Comparison of ENCODE assay signal across 7 mouse cellular contexts in genomic region chr6:57859043-57860042, GRCm38 (mm10). TPM values are rescaled to one million over a fixed set of nuclear protein-coding genes. Genes with fewer than 3 reads are reported as not detected.
DNase-seq lines count a peak whose midpoint lies in the region; ATAC-seq lines count a peak whose summit lies in the region.

No protein-coding gene starts in this region.

- H3K9me3 ChIP-seq in embryonic facial prominence, embryonic 14.5 days (ENCODE audit: control insufficient read depth, low read length) = no peaks in the 10 kb centered on the region
- no peaks in the 10 kb centered on the region for H3K9me3 ChIP-seq in hindbrain, embryonic 10.5 days

- H3K27me3 ChIP-seq in embryonic facial prominence, embryonic 14.5 days (replicated peaks; ENCODE audit: control insufficient read depth, insufficient read depth, low read length) = no peaks in the 10 kb centered on the region
- H3K27me3 ChIP-seq in hindbrain, embryonic 10.5 days (ENCODE audit: insufficient read depth, poor library complexity, severe bottlenecking) = no peaks in the 10 kb centered on the region

- H3K27ac ChIP-seq in embryonic facial prominence, embryonic 14.5 days (replicated peaks; ENCODE audit: low read depth, low read length) = no peak overlapping the region
- no peak overlapping the region for H3K27ac ChIP-seq in hindbrain, embryonic 10.5 days

- no peaks in the 10 kb centered on the region for H3K4me1 ChIP-seq in embryonic facial prominence, embryonic 14.5 days (ENCODE audit: control insufficient read depth, insufficient read depth, low read length)
- H3K4me1 ChIP-seq in hindbrain, embryonic 10.5 days (replicated peaks) = no peaks in the 10 kb centered on the region

- H3K4me2 ChIP-seq in embryonic facial prominence, embryonic 14.5 days (ENCODE audit: low read depth, low read length) = no peak overlapping the region

- DNase-seq in T-cell, adult 2 months (ENCODE audit: low spot score) = peak; percentile 46
- peak; percentile 67 for DNase-seq in embryonic facial prominence, embryonic 14.5 days (ENCODE audit: low spot score)
- peak; percentile 29 for DNase-seq in hindbrain, embryonic 10.5 days (ENCODE audit: low spot score)
- DNase-seq in layer of hippocampus, adult 9-10 months (ENCODE audit: low spot score) = peak; percentile 49
- peak; percentile 32 for DNase-seq in lung, postnatal 25 days (ENCODE audit: low spot score)
- DNase-seq in right cerebral cortex, adult 2 months (ENCODE audit: low spot score in 2 of 2) = peak; percentile 33 to 41

- ATAC-seq in CD4-positive, CD25-positive, alpha-beta regulatory T cell, adult 4 months = peak; percentile 95
- 0 out of 2 replicates have a peak, but pooled peaks have one; percentile 55 for ATAC-seq in embryonic facial prominence, embryonic 14.5 days (ENCODE audit: low read depth)

- H3K9ac ChIP-seq in embryonic facial prominence, embryonic 14.5 days (ENCODE audit: low read depth, low read length) = no peak overlapping the region

- H3K4me3 ChIP-seq in embryonic facial prominence, embryonic 14.5 days (ENCODE audit: low read depth, low read length) = no peak overlapping the region
- H3K4me3 ChIP-seq in hindbrain, embryonic 10.5 days = no peak overlapping the region

- H3K36me3 ChIP-seq in embryonic facial prominence, embryonic 14.5 days (ENCODE audit: control insufficient read depth, insufficient read depth, low read length) = no peaks in the 10 kb centered on the region
- H3K36me3 ChIP-seq in hindbrain, embryonic 10.5 days = no peaks in the 10 kb centered on the region

- WGBS in embryonic facial prominence, embryonic 14.5 days = 52% methylated on average over 6 of the region's 6 CpGs
- 58% methylated on average over 6 of the region's 6 CpGs for WGBS in hindbrain, embryonic 10.5 days

RNA-seq across cellular contexts. Expression of gene Vmn1r21, which starts 9.2 kb away (rescaled TPM):
- polyA plus RNA-seq in CD4-positive, CD25-positive, alpha-beta regulatory T cell, adult 4 months (2017; shearing (Covaris generic)) = not detected
- polyA plus RNA-seq in embryonic facial prominence, embryonic 14.5 days (2014; fragmentation: Nextera tagmentation; extraction: Ambion mirVana) = not detected in 2 replicates
- polyA plus RNA-seq in hindbrain, embryonic 10.5 days (2016; fragmentation: Nextera tagmentation; extraction: Ambion mirVana) = not detected in 2 replicates

RNA-seq across cellular contexts. Expression of gene Vopp1, which starts 34.4 kb away (rescaled TPM):
- polyA plus RNA-seq in CD4-positive, CD25-positive, alpha-beta regulatory T cell, adult 4 months (2017; shearing (Covaris generic)) = 10 to 100 TPM; 10.1 to 11.8 TPM
- 25.2 and 26.6 TPM in 2 replicates for polyA plus RNA-seq in embryonic facial prominence, embryonic 14.5 days (2014; fragmentation: Nextera tagmentation; extraction: Ambion mirVana)
- 61.3 and 72.1 TPM in 2 replicates for polyA plus RNA-seq in hindbrain, embryonic 10.5 days (2016; fragmentation: Nextera tagmentation; extraction: Ambion mirVana)

RNA-seq across cellular contexts. Expression of gene Vmn1r22, which starts 48.5 kb away (rescaled TPM):
- polyA plus RNA-seq in CD4-positive, CD25-positive, alpha-beta regulatory T cell, adult 4 months (2017; shearing (Covaris generic)) = not detected
- not detected in 2 replicates for polyA plus RNA-seq in embryonic facial prominence, embryonic 14.5 days (2014; fragmentation: Nextera tagmentation; extraction: Ambion mirVana)
- not detected in 2 replicates for polyA plus RNA-seq in hindbrain, embryonic 10.5 days (2016; fragmentation: Nextera tagmentation; extraction: Ambion mirVana)
